Mouse (Mus musculus): Measurements from ENCODE around the gene Aqp5. TPM values are rescaled to one million over a fixed set of nuclear protein-coding genes. Genes with fewer than 3 reads are reported as not detected.

Aqp5 gene
- total and polyA plus RNA-seq, 3 experiments = not detected

DNA sequence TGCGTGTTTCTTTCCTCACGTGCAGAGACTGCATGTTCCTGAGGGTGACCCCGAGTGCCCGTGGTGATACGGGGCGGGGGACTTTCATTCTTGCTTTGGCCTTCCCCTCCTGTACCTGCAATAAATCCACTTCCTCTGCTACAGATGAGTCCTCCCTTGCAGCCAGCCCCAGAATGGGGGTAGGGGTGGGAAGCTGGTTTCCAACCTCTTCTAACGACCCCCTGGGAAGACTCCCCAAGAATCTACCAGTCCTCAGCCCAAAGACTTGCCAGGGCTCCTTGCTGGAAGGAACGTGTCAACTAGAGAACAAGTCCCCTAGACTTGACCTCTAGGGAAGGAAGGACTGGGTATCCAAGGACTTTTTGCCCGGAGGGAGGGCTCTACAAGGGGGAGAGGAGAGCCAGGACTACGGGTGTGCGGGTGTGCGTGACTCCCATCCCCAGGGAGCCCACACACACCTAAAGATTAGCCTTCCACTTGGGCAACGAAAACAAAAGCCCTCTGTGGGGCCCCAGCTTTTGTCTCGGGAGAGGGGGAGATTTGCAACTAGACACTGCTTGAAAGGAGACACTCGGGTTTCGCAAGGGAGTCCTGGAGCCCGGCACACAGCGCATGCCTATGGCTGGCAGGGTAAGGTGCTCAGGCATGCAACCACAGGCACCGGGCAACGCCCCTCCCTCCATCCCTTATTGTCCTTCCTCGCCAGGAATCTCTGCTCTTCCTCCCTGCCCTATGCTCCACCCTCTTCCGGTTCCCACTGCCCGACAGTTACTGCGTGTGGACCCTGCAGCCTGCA is 6.0 kb upstream of the Aqp5 start:
- Histone ChIP-seq H3K4me3 (ENCODE audit: control insufficient read depth in 1 of 2, insufficient read depth in 1 of 2, low read depth in 2 of 2, low read length in 2 of 2) (no peak overlapping the region), H3K27ac (ENCODE audit: control insufficient read depth, low read depth, low read length) (no peak overlapping the region), H3K36me3 (ENCODE audit: control insufficient read depth in 1 of 2, insufficient read depth in 2 of 2, low read length in 2 of 2) (no peaks in the 10 kb centered on the region), H3K79me2 (ENCODE audit: control insufficient read depth, insufficient read depth, low read length, poor library complexity) (no peaks in the 10 kb centered on the region), H3K9me3 (replicated peaks; ENCODE audit: insufficient read depth, low read length) (no peaks in the 10 kb centered on the region), H3K4me1 (ENCODE audit: control insufficient read depth in 1 of 2, insufficient read depth in 2 of 2, low read length in 2 of 2) (no peaks in the 10 kb centered on the region), H3K27me3 (ENCODE audit: control insufficient read depth in 1 of 2, insufficient read depth in 2 of 2, low read length in 2 of 2) (peaks cover 9 to 16% of the 10 kb centered on the region in 2 experiments), H3K9ac (ENCODE audit: control insufficient read depth, low read depth, low read length, poor library complexity, severe bottlenecking) (no peak overlapping the region)
- TF ChIP-seq POLR2AphosphoS5 (IDR thresholded peaks at IDR 0.05; ENCODE audit: borderline replicate concordance, low read depth, low read length) (no peak), MXI1 (IDR thresholded peaks at IDR 0.05; ENCODE audit: low read depth, low read length) (no peak), GABPA (IDR thresholded peaks at IDR 0.05; ENCODE audit: low read depth, low read length) (no peak), MAZ (IDR thresholded peaks at IDR 0.05; ENCODE audit: low read depth, low read length) (no peak), HCFC1 (IDR thresholded peaks at IDR 0.05; ENCODE audit: low read depth, low read length) (no peak), POLR2A (IDR thresholded peaks at IDR 0.05; ENCODE audit: control insufficient read depth in 1 of 2, insufficient read depth in 1 of 2, low read depth in 1 of 2, low read length in 2 of 2, poor library complexity in 1 of 2) (no peak), E2F4 (IDR thresholded peaks at IDR 0.05; ENCODE audit: borderline replicate concordance, low read depth, low read length) (no peak), RAD21 (IDR thresholded peaks at IDR 0.05; ENCODE audit: low read depth, low read length) (no peak), KAT2A (conservative IDR thresholded peaks at IDR 0.05; ENCODE audit: low read depth, low read length) (no peak), ETS1 (IDR thresholded peaks at IDR 0.05; ENCODE audit: low read depth, low read length) (no peak), SIN3A (IDR thresholded peaks at IDR 0.05; ENCODE audit: low read length) (no peak)
- DNase-seq (ENCODE audit: low read depth, low spot score) = no peak

DNA sequence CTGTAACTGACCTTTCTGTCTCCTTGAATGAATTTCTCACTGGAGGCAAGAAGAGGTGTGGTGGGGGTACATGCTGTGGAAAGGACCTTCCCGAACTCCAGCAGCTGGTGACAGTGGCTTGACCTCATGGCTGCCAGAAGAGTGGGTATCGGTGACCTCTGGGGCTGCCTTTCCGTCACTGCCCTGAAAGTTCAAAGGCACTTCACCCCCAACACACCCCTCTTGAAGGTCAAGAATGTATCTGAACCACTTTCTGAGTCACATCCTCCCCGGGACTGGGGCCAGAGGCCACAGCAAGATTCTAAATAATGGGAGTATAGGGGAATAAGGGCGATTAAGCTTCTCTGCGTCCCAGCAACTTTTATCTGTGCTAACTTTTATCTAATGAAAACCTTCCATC is 4.8 kb upstream of the Aqp5 start:
- Histone ChIP-seq H3K27ac (ENCODE audit: control insufficient read depth, low read depth, low read length) (no peak overlapping the region), H3K9me3 (replicated peaks; ENCODE audit: insufficient read depth, low read length) (no peaks in the 10 kb centered on the region), H3K79me2 (ENCODE audit: control insufficient read depth, insufficient read depth, low read length, poor library complexity) (no peaks in the 10 kb centered on the region), H3K9ac (ENCODE audit: control insufficient read depth, low read depth, low read length, poor library complexity, severe bottlenecking) (no peak overlapping the region), H3K4me1 (ENCODE audit: control insufficient read depth in 1 of 2, insufficient read depth in 2 of 2, low read length in 2 of 2) (no peaks in the 10 kb centered on the region), H3K36me3 (ENCODE audit: control insufficient read depth in 1 of 2, insufficient read depth in 2 of 2, low read length in 2 of 2) (no peaks in the 10 kb centered on the region), H3K27me3 (ENCODE audit: control insufficient read depth in 1 of 2, insufficient read depth in 2 of 2, low read length in 2 of 2) (peaks cover 2 to 10% of the 10 kb centered on the region in 2 experiments; a peak in 3 of 4 replicates), H3K4me3 (ENCODE audit: control insufficient read depth in 1 of 2, insufficient read depth in 1 of 2, low read depth in 2 of 2, low read length in 2 of 2) (no peak overlapping the region)
- DNase-seq (ENCODE audit: low read depth, low spot score) = no peak
- TF ChIP-seq MAZ (IDR thresholded peaks at IDR 0.05; ENCODE audit: low read depth, low read length) (no peak), RAD21 (IDR thresholded peaks at IDR 0.05; ENCODE audit: low read depth, low read length) (no peak), HCFC1 (IDR thresholded peaks at IDR 0.05; ENCODE audit: low read depth, low read length) (no peak), GATA1 (IDR thresholded peaks at IDR 0.05; ENCODE audit: low read depth, low read length) (no peak), E2F4 (IDR thresholded peaks at IDR 0.05; ENCODE audit: borderline replicate concordance, low read depth, low read length) (no peak), CTCF (IDR thresholded peaks at IDR 0.05 in 2 of 3, conservative IDR thresholded peaks at IDR 0.05 in 1 of 3; ENCODE audit: control insufficient read depth in 1 of 3, insufficient read depth in 1 of 3, low read depth in 2 of 3, low read length in 3 of 3, poor library complexity in 1 of 3, severe bottlenecking in 1 of 3) (no peak), TBP (IDR thresholded peaks at IDR 0.05; ENCODE audit: low read depth, low read length) (no peak), MYB (IDR thresholded peaks at IDR 0.05; ENCODE audit: low read depth, low read length) (no peak), UBTF (IDR thresholded peaks at IDR 0.05; ENCODE audit: borderline replicate concordance, insufficient read depth, low read depth, low read length) (no peak)
